Mouse (Mus musculus) thymus, postnatal 10 days (tissue): ENCODE data around the gene Gm5678.
"Not testable (repeated sequence)": the region's sequence is repeated elsewhere in the genome, so short reads cannot be mapped to it uniquely, and the experiment has no call there.

Experiments used
- DNase-seq, 2 experiments: peaks; one replicate each; pipeline ENCODE4 v3.0.0; 2021; ENCODE audit warnings: low spot score in 2 of 2

Gm5678 gene

DNA sequence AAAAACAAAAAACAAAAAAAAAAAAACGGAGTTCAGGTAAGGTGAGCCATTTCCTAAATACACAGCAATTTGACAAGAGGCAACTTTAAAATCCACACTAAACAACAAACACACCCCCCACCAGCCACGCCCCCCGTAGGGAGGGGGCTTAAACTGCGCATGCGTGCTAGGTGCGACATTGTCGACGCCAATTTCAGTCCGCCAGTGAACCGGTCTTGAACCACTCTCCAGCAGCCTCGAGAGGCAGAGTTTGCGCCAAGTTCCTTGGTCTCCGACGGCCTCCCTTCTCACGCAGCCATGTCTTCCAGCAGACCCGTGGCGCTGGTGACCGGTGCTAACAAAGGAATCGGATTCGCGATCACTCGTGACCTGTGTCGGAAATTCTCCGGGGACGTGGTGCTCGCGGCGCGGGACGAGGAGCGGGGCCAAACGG lies 20.2 kb upstream of the Gm5678 start:
- DNase-seq, result peak; percentile 83 to 89

DNA sequence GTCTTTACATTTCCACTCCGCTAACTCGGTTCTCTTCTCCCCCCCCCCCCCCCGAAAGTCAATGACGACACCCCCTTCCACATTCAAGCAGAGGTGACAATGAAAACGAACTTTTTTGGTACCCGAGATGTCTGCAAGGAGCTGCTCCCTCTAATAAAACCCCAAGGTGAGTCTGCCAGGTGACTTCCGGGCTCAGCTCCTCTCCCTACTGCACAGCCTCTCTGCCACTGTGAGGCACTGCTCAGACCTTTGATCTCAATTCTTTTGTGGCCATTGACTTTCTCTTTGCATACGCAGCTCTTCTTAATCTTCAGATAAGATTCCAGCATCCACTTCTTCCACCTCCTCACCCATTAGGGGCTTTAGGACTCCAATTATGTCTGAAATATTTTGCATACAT lies 19.2 kb upstream of the Gm5678 start:
- no peak for DNase-seq

DNA sequence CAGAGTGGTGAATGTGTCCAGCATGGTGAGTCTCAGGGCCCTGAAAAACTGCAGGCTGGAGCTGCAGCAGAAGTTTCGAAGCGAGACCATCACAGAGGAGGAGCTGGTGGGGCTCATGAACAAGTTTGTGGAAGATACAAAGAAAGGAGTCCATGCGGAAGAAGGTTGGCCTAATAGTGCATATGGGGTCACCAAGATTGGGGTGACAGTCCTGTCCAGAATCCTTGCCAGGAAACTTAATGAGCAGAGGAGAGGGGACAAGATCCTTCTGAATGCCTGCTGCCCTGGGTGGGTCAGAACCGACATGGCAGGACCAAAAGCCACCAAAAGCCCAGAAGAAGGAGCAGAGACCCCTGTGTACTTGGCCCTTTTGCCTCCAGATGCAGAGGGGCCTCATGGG lies 18.1 kb upstream of the Gm5678 start:
- DNase-seq, result no peak

DNA sequence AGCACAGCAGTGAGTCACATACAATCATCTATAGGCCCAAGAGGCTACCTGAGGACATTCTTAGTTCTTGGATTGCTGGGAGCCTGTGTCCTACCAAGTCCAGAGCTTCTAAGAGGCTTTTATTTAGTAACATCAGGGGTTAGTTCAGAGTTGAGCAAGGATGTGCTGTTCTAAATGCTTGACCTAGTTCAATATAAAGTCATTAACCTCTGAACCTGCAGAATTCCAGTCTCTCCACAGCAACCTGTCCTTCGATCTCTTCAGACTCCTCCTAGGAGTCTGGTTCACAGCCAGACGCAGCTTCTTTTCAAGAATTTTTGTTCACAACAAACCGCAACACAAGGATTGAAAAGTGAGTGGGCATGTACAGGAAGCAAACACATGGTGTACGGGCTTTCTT lies 16.9 kb upstream of the Gm5678 start:
- DNase-seq, result no peak

DNA sequence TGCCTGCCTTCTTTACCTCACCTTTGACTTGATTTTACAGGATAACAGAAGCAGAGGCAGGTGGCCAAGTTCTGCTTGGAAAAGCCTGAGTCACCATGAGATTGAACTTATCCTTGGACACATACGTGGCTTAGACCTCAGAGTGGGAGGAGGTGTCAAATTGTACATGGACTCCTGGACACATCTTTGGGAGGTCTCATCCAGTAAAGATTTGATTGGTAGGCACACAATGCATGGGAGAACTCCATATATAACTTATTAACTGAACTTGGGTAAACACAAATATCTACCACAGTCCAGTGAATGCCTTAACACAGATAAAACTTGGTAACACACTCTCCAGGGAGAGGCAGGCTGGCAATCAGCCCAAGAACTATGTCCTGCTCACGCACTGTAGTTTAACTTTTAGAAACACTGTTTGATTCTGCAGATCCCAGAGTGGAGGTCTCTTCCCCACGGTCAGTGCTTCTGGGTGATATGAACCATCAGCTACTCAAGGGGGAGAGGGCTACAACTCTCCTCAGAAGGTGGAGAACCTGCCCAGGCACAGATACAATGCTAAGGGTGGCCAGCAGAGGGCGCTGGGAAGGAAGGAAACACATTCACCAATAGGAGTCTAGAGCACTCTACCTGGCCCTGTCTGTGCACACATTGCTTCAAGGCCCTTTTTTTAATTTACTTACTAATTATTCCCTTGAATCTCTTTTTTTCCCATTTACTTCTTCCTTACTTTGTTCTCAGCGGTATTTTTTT lies 12.6 kb upstream of the Gm5678 start:
- DNase-seq, result peak; percentile 58 to 84

GRCm38 (mm10) chr16:93623759-93624158 lies 4.1 kb upstream of the Gm5678 start:
- not testable (repeated sequence) for DNase-seq

DNA sequence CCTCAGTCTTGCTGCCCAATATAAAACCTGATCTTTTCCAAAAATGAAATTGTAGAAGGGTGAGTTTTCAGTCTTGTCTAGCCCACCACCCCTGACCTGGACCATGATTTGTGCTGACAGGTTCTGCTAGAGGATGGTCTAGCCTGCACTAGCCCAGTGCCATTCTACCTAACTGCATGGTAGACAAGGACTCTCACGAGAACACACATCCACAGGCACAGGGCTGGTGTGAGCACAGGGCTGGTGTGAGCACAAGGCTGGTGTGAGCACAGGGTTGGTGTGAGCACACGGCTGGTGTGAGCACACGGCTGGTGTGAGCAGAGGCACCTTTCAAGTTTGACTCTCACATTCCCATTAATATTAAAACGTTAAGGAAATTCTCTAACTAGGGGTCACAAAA lies 3.2 kb upstream of the Gm5678 start:
- DNase-seq, result no peak

DNA sequence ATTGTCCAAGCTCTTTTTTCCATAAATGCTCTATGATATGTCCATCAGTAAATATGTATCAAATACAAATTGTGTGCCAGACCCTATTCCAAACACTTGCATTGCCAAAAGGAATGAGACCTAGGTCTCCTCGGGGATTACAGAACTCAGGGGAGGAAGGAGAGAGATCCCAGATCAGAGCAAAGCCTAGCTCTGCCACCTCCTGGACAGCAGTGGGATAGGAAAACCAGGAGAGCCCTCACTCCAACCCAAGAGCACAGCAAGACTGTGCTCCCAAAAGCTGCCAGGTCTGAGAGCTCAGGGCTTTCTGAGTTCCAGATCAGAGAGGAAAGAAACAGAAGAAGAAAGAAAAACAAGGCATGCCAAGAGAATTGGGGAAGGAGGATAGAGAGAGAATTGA lies 1.2 kb upstream of the Gm5678 start:
- no peak for DNase-seq

- DNase-seq, result no peak
Observed at GRCm38 (mm10) chr16:93644006-93644405, 16.1 kb downstream of the Gm5678 start.

GRCm38 (mm10) chr16:93648441-93649183 lies 20.7 kb downstream of the Gm5678 start:
- DNase-seq, result no peak

DNA sequence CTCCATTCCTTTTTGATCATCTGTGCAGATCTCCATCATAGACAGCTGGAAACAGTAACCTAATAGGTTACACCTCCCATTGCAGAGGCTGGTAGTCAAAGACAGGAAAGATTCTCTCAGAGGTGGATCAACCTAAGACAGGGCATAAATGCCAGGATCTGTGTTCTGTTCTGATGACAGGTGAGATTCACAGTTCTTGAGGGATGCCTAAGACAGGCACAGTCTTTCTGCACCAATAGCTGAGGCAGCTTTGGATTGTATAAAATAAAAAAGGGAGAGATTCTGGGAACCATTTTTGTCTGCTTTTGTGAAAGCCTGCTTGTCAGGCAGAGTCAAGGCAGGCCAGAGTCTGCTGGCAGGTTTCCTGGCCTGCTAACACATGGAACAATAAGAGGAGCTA lies 40.1 kb downstream of the Gm5678 start:
- no peak for DNase-seq

GRCm38 (mm10) chr16:93669521-93669920 lies 41.6 kb downstream of the Gm5678 start:
- DNase-seq, result no peak

GRCm38 (mm10) chr16:93670466-93670865 lies 42.6 kb downstream of the Gm5678 start:
- DNase-seq, result not testable (repeated sequence)

DNA sequence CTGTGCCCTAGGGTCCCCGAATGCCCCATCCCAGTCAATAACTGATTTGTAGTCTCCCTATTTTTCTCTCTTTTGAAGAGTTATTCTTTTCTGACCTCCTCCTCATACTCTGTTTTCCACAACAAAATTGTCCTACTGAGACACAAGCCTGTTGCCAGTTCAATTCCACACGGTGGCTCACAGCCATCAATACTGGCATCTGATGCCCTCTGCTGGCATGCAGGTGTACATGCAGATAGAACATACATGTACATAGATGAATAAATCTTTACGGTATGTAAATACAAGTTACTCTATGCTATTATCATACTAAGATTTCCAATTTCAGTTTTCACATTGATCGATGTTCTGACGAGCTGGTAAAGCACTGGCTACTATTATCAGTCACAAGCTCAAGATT lies 43.2 kb downstream of the Gm5678 start:
- DNase-seq, result no peak

GRCm38 (mm10) chr16:93676376-93676775 lies 48.5 kb downstream of the Gm5678 start:
- no peak for DNase-seq

- DNase-seq, result no peak
Observed at GRCm38 (mm10) chr16:93678206-93678605, 50.3 kb downstream of the Gm5678 start.

DNA sequence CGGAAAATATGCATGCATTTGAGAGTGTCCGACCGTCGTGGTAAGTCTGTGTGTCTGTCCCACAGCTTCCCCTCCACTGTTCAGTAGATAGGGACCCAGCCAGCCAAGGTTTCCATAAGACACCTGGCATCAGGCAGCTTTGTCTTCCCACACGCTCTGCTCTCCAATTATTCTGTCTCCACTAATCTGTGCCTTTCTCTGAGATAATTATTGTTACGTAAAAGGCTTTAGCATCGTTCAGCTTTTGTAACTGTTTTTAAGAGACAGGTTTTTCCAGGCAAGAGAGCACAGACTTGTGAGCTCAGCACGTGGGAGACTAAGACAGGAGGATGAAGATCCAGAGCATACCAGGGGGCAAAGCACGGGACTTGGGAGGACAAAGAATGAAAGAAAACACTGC lies 51.3 kb downstream of the Gm5678 start:
- DNase-seq, result no peak
